ENCODE assay signal across 1 mouse cellular context in the genomic region with DNA sequence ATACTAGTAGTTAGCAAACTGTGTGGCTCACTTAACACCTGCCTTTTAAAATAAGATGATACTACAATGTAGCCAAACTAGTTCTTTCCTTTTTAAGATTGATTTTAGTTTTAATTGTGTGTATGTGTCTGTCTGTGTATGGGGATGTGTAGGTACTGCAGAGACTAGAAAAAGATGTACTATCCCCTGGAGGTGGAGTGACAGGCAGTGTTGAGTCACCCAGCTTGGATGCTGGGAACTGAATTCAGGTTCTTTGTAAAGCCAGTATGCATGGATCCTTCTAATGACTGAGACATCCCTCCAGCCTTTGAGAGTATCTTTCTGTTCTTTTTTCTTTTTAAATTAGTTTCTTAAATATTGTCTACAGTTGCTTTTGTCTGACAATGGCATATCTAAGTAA.
TF ChIP-seq lines count a peak whose summit lies in the region.

No protein-coding gene starts in this region.

TF ChIP-seq in MEL, 35 proteins besides CTCF, POLR2A, EP300 and RAD21 (continued from another document):
- TF ChIP-seq RCOR1 (IDR thresholded peaks at IDR 0.05; ENCODE audit: low read depth, low read length) (no peak), GABPA (IDR thresholded peaks at IDR 0.05; ENCODE audit: low read depth, low read length) (no peak), BHLHE40 (IDR thresholded peaks at IDR 0.05; ENCODE audit: borderline replicate concordance, low read depth, low read length) (no peak), HCFC1 (IDR thresholded peaks at IDR 0.05; ENCODE audit: low read depth, low read length) (no peak), CHD2 (IDR thresholded peaks at IDR 0.05; ENCODE audit: low read length) (no peak)
TF ChIP-seq in MEL: peak in this region for 0.
